Mouse (Mus musculus): ENCODE results near the gene Kazn. TPM values are rescaled to one million over a fixed set of nuclear protein-coding genes. Genes with fewer than 3 reads are reported as not detected.

The Kazn gene
- polyA plus RNA-seq, 1 experiment from 2014 or later, result 12.9 TPM

DNA sequence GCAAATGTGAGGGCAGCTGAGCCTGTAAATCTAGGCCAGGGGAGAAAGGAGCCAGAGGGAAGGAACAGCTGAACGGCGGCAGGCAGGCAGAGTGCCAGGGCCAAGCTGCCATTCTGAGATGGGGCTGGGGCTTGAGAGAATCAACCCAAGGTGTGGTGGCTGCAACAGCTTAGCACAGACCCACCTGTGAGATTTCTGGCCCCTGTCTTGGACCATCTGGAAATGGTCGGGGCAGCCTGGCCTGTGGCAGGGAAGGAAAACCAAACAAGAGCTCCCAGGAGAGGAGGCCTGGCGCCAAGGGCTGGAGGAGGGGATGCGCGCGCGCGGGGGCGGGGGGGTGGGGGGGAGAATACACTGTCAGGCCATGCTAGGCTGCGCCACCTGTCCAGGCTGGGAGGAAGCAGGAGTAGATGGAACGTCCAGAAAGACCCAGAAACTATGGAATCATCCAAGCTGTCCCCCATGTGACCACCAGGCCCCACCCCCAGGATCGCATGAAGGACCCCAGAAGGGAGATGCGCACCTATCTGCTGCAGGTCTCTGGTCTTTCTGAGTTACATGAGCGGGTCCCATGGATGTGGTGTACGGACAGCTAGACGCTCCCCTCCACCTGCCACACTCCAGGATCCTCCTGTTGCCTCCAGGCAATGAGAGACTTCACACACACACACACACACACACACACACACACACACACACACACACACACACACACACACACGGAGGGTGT lies 158.1 kb downstream of the Kazn start:
- H3K36me3 ChIP-seq (ENCODE audit: control insufficient read depth, insufficient read depth, low read length), result no peaks in the 10 kb centered on the region
- no peak overlapping the region for H3K27ac ChIP-seq (ENCODE audit: low read depth, low read length)
- H3K27me3 ChIP-seq (ENCODE audit: control insufficient read depth, insufficient read depth, low read length), result no peaks in the 10 kb centered on the region
- no peak overlapping the region for H3K9ac ChIP-seq (ENCODE audit: low read depth, low read length)
- H3K9me3 ChIP-seq (ENCODE audit: control insufficient read depth, low read length), result no peaks in the 10 kb centered on the region
- H3K4me2 ChIP-seq (replicated peaks; ENCODE audit: low read depth, low read length), result 0 out of 2 replicates have a peak overlapping the region, but pooled peaks have one; percentile 21
- 53% methylated on average over 18 of the region's 18 CpGs for WGBS
- ATAC-seq (ENCODE audit: low FRiP score, low TSS enrichment), result no peak
- peaks cover 37% of the 10 kb centered on the region for H3K4me1 ChIP-seq (ENCODE audit: control insufficient read depth, insufficient read depth, low read length)
- no peak overlapping the region for H3K4me3 ChIP-seq (ENCODE audit: low read length)

DNA sequence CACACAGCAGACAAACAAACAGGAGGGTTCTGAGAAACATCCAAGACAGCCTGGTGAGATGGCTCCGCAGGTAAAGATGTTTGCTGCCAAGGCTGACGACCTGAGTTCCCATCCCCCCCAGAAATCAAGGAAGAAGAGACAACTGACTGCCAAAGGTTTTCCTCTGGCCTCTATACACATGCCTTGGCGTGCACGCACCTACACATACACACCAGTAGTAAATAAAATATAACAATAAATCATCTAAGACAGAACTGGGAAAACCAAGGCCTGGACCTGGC lies 158.8 kb downstream of the Kazn start:
- H3K9ac ChIP-seq (ENCODE audit: low read depth, low read length), result peak overlapping the region; percentile 20; the same call in 1 of the 2 replicates
- H3K36me3 ChIP-seq (ENCODE audit: control insufficient read depth, insufficient read depth, low read length), result no peaks in the 10 kb centered on the region
- 81% methylated on average over 4 of the region's 4 CpGs for WGBS
- no peak overlapping the region for H3K27ac ChIP-seq (ENCODE audit: low read depth, low read length)
- H3K4me3 ChIP-seq (ENCODE audit: low read length), result no peak overlapping the region
- peaks cover 35% of the 10 kb centered on the region for H3K4me1 ChIP-seq (ENCODE audit: control insufficient read depth, insufficient read depth, low read length)
- no peak for ATAC-seq (ENCODE audit: low FRiP score, low TSS enrichment)
- no peaks in the 10 kb centered on the region for H3K9me3 ChIP-seq (ENCODE audit: control insufficient read depth, low read length)
- H3K27me3 ChIP-seq (ENCODE audit: control insufficient read depth, insufficient read depth, low read length), result no peaks in the 10 kb centered on the region
- no peak overlapping the region for H3K4me2 ChIP-seq (replicated peaks; ENCODE audit: low read depth, low read length)

DNA sequence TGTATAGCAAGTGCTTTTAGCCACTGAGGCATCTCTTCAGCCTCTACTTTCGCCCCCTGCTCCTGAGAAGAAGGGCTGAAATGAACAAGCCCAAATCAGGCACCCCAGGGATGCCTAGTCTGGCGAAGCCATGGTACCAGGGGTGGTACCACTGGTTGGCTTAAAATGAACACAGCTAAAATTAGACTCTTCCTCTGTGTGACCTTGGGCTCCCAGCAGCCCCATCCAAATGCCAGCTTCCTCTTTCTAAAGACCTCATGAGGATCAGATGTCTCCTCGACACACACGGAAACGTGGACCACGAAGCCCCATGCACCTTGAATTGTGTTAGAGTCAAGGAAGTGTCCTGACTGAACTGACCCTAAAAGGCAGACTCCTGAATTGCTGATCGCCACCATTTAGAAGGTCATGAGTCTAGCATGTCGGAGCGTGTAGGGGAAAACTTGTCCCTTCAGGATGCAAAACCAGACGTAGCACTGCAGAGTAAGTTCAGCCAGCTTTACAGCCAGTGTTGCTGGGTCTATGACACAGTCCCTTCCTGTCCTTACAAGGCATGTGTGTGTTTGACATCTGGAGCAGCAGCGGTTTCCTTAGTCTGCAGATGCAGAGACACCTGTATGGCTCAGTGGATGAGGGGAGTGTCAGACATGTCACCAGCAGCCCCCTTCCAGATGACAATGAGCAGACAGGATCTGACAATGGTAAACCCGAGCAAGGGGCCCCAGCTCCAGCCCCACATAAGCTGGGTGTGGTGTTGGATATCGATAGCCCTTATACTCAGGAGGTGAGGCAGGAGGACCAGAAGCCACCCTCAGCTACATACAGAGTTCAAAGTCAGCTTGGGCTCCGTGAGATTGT lies 159.3 kb downstream of the Kazn start:
- no peak overlapping the region for H3K27ac ChIP-seq (ENCODE audit: low read depth, low read length)
- H3K4me2 ChIP-seq (replicated peaks; ENCODE audit: low read depth, low read length), result no peak overlapping the region
- H3K4me1 ChIP-seq (ENCODE audit: control insufficient read depth, insufficient read depth, low read length), result peaks cover 32% of the 10 kb centered on the region
- peak overlapping the region; percentile 20; the same call in 1 of the 2 replicates for H3K9ac ChIP-seq (ENCODE audit: low read depth, low read length)
- no peaks in the 10 kb centered on the region for H3K27me3 ChIP-seq (ENCODE audit: control insufficient read depth, insufficient read depth, low read length)
- H3K9me3 ChIP-seq (ENCODE audit: control insufficient read depth, low read length), result no peaks in the 10 kb centered on the region
- ATAC-seq (ENCODE audit: low FRiP score, low TSS enrichment), result no peak
- WGBS, result 77% methylated on average over 14 of the region's 14 CpGs
- no peaks in the 10 kb centered on the region for H3K36me3 ChIP-seq (ENCODE audit: control insufficient read depth, insufficient read depth, low read length)
- no peak overlapping the region for H3K4me3 ChIP-seq (ENCODE audit: low read length)

DNA sequence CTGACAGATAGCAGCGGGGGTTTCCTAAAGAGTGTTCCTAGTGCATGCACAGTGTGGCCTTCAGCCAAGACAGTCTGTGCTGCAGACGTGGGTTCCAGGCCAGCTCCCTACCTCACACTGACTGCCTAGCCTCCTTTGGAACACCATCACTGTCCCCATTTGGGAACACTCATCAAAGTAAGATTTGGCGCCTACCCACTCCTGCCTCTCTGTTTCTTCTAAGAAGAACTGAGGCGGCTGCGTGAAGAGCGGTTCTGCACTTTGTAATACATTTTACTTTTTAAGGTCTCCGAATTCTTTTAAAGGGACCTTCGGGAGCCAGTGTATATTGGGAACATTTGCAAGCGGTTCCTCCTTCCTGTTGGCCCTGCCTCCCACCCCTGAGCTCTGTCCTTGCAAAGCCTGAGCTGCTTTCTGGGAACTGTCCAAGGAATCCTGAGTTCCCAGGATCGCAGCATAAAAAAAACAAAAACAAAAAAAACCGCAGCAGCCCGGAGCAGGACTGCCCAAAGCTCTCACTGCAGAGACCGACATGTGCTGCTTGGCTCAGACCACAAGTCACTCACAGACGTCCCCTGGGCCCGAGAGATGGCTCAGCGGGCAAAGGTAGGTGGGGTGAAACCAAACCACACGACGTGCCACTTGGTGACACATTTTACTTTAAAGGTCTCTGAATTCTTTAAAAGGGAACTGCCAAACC lies 161.5 kb downstream of the Kazn start:
- H3K4me1 ChIP-seq (ENCODE audit: control insufficient read depth, insufficient read depth, low read length), result peaks cover 29% of the 10 kb centered on the region
- no peaks in the 10 kb centered on the region for H3K27me3 ChIP-seq (ENCODE audit: control insufficient read depth, insufficient read depth, low read length)
- no peaks in the 10 kb centered on the region for H3K36me3 ChIP-seq (ENCODE audit: control insufficient read depth, insufficient read depth, low read length)
- no peak overlapping the region for H3K9ac ChIP-seq (ENCODE audit: low read depth, low read length)
- no peaks in the 10 kb centered on the region for H3K9me3 ChIP-seq (ENCODE audit: control insufficient read depth, low read length)
- WGBS, result 35% methylated on average over 18 of the region's 18 CpGs
- 0 out of 2 replicates have a peak overlapping the region, but pooled peaks have one; percentile 12 for H3K4me2 ChIP-seq (replicated peaks; ENCODE audit: low read depth, low read length)
- no peak overlapping the region for H3K4me3 ChIP-seq (ENCODE audit: low read length)
- peak; percentile 21; the same call in 1 of the 2 replicates for ATAC-seq (ENCODE audit: low FRiP score, low TSS enrichment)
- H3K27ac ChIP-seq (ENCODE audit: low read depth, low read length), result peak overlapping the region; percentile 51; the same call in 1 of the 2 replicates

DNA sequence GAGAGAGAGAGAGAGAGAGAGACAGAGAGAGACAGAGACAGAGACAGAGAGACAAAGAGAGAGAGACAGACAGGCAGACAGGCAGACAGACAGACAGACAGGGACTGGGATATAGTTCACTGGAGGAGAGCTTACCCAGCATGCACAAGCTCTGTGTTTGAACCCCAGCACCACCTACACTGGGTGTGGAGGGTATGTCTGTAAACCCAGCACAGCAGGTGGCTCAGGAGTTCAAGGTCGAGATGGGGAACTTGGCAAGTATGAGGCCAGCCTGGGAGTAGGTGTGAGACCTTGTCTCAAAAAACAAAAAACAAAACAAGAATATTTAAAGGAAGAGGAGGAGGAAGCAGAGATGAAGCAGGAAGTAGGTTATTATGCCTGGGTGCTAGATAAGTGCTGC lies 162.3 kb downstream of the Kazn start:
- Histone ChIP-seq H3K4me1 (ENCODE audit: control insufficient read depth, insufficient read depth, low read length) (peaks cover 28% of the 10 kb centered on the region), H3K4me3 (ENCODE audit: low read length) (no peak overlapping the region), H3K9ac (ENCODE audit: low read depth, low read length) (no peak overlapping the region), H3K27me3 (ENCODE audit: control insufficient read depth, insufficient read depth, low read length) (no peaks in the 10 kb centered on the region), H3K27ac (ENCODE audit: low read depth, low read length) (no peak overlapping the region), H3K36me3 (ENCODE audit: control insufficient read depth, insufficient read depth, low read length) (no peaks in the 10 kb centered on the region), H3K9me3 (ENCODE audit: control insufficient read depth, low read length) (no peaks in the 10 kb centered on the region), H3K4me2 (replicated peaks; ENCODE audit: low read depth, low read length) (no peak overlapping the region)
- no peak for ATAC-seq (ENCODE audit: low FRiP score, low TSS enrichment)
- WGBS, result 69% methylated on average over 1 of the region's 1 CpGs

DNA sequence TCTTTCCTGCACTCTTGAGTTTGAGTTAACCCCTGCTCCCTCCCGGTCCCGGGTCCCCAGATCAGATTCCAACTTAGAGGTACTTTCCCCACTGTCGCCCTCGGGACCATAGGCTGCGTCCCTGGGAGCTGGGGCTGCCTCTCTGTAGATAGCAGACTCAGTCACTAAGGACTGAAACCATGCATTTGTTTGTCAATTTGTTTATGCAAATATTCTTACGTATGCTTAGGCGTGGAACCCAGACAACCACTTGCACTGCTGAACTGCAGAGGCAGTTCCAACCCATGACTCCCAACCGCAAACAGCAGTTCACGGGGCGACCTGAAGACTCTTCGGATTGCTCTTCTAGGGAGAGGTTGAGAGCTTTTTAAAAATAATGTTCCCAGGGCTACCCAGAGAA lies 163.3 kb downstream of the Kazn start:
- Histone ChIP-seq H3K36me3 (ENCODE audit: control insufficient read depth, insufficient read depth, low read length) (no peaks in the 10 kb centered on the region), H3K9ac (ENCODE audit: low read depth, low read length) (no peak overlapping the region), H3K27me3 (ENCODE audit: control insufficient read depth, insufficient read depth, low read length) (no peaks in the 10 kb centered on the region), H3K4me1 (ENCODE audit: control insufficient read depth, insufficient read depth, low read length) (peaks cover 24% of the 10 kb centered on the region; the same call in 1 of the 2 replicates), H3K27ac (ENCODE audit: low read depth, low read length) (no peak overlapping the region), H3K4me2 (replicated peaks; ENCODE audit: low read depth, low read length) (no peak overlapping the region), H3K4me3 (ENCODE audit: low read length) (no peak overlapping the region), H3K9me3 (ENCODE audit: control insufficient read depth, low read length) (no peaks in the 10 kb centered on the region)
- 84% methylated on average over 11 of the region's 11 CpGs for WGBS
- ATAC-seq (ENCODE audit: low FRiP score, low TSS enrichment), result no peak

DNA sequence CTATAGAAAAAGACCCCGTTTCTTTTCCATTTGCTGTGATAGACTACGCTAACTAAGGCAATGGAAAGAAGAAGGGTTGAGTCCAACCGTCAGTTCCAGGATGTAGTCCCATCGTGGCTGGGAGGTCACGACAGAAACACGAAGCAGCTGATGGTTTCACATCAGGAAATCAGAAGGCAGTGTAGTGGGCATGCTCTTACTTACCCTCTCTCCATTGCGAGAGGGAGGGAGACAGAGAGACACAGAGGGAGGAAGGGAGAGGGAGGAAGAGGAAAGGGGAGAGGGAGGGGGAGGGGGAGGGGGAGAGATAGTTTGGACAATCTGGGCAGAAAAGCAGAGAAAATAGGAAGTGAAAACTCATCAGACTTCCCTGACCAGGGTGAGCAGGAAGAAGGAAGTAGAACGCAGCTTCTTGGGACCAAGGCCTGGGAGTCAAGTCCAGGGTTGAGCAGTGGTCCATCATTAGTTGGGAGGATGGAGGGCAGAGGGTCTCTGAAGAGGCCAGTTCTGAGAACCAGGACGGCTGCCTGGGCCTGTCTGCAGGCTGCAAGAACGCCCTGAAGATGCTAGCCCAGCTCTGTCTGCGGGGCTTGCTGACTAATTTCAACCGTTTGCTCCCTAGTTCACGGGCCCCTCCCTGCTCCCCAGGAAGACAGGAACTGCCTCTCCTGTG lies 165.0 kb downstream of the Kazn start:
- Histone ChIP-seq H3K27ac (ENCODE audit: low read depth, low read length) (no peak overlapping the region), H3K9ac (ENCODE audit: low read depth, low read length) (no peak overlapping the region), H3K9me3 (ENCODE audit: control insufficient read depth, low read length) (no peaks in the 10 kb centered on the region), H3K27me3 (ENCODE audit: control insufficient read depth, insufficient read depth, low read length) (no peaks in the 10 kb centered on the region), H3K4me3 (ENCODE audit: low read length) (no peak overlapping the region), H3K4me2 (replicated peaks; ENCODE audit: low read depth, low read length) (no peak overlapping the region), H3K4me1 (ENCODE audit: control insufficient read depth, insufficient read depth, low read length) (peaks cover 18% of the 10 kb centered on the region; the same call in 1 of the 2 replicates), H3K36me3 (ENCODE audit: control insufficient read depth, insufficient read depth, low read length) (no peaks in the 10 kb centered on the region)
- WGBS, result 64% methylated on average over 13 of the region's 13 CpGs
- no peak for ATAC-seq (ENCODE audit: low FRiP score, low TSS enrichment)

DNA sequence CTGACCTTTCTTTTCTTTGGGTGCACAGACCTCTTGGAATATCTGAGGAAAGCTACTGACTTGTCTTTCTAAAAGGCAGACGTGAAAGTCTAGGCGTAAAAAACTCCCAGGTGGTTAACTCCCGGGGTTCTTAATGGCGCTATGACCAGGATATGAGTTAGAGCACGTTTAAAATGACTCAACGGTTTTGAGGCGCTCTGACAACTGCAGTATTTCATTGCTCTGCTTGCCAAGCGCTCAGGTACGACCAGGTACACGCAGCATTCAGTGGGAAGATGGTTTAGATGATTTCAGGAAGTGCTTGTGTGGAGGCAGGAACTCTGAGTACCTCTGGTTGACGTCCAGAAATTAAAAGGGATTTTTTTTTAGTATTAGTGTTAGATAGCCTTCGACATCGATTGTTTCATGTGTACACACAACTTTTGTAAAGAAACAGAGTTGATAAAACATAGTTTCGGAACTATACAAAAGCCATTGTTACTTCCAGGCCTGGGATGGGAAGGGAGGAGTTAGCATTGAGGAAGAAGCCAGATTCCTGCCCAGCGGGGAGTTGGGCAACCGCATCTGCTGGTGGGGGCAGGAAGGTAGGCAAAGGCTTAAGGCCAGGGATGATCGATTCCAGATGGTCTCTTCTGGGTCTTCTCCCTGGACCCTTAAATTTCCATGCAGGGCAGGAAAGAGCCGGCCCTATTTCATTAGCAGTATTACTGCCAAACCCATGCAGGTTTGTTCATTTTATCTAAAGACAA lies 167.8 kb downstream of the Kazn start:
- Histone ChIP-seq H3K9me3 (ENCODE audit: control insufficient read depth, low read length) (no peaks in the 10 kb centered on the region), H3K4me2 (replicated peaks; ENCODE audit: low read depth, low read length) (no peak overlapping the region), H3K4me3 (ENCODE audit: low read length) (no peak overlapping the region), H3K27ac (ENCODE audit: low read depth, low read length) (no peak overlapping the region), H3K4me1 (ENCODE audit: control insufficient read depth, insufficient read depth, low read length) (peaks cover 8% of the 10 kb centered on the region; the same call in 1 of the 2 replicates), H3K27me3 (ENCODE audit: control insufficient read depth, insufficient read depth, low read length) (0 out of 2 replicates have a peak, but pooled peaks cover 3% of the 10 kb centered on the region), H3K36me3 (ENCODE audit: control insufficient read depth, insufficient read depth, low read length) (no peaks in the 10 kb centered on the region), H3K9ac (ENCODE audit: low read depth, low read length) (no peak overlapping the region; the same call in 1 of the 2 replicates)
- no peak for ATAC-seq (ENCODE audit: low FRiP score, low TSS enrichment)
- WGBS, result 16% methylated on average over 18 of the region's 18 CpGs

Measured in kidney, embryonic 14.5 days (tissue).